Mouse (Mus musculus) cerebellum, postnatal 14 days (tissue): ENCODE measurements around the gene Wdr90.
"Not testable (repeated sequence)": the region's sequence is repeated elsewhere in the genome, so short reads cannot be mapped to it uniquely, and the experiment has no call there.

Experiments
- DNase-seq, 2 experiments: peaks; one replicate each; pipeline ENCODE4 v3.0.0; 2021; ENCODE audit warnings: mixed read lengths in 2 of 2

Gene Wdr90

GRCm38 (mm10) chr17:25829558-25830017 lies 31.7 kb downstream of the Wdr90 start:
- DNase-seq = no peak

GRCm38 (mm10) chr17:25828712-25829557 lies 32.4 kb downstream of the Wdr90 start, which contains the start of gene Jmjd8:
Jmjd8 (plus strand) TSS chr17:25828867.
- DNase-seq = peak; percentile 83 to 87

- DNase-seq = no peak
These were observed 33.1 kb downstream of the Wdr90 start for GRCm38 (mm10) chr17:25828223-25828594.

GRCm38 (mm10) chr17:25827546-25828222 lies 33.6 kb downstream of the Wdr90 start:
- DNase-seq = no peak

- DNase-seq = no peak
These were observed 34.3 kb downstream of the Wdr90 start for GRCm38 (mm10) chr17:25827011-25827410.

- DNase-seq = peak in 1 of 2 experiments; percentile 10
These were observed 35.2 kb downstream of the Wdr90 start for GRCm38 (mm10) chr17:25825984-25826570.

GRCm38 (mm10) chr17:25825311-25825710 lies 36.0 kb downstream of the Wdr90 start:
- DNase-seq = no peak

- no peak for DNase-seq
These were observed 36.7 kb downstream of the Wdr90 start for GRCm38 (mm10) chr17:25824362-25825142.

GRCm38 (mm10) chr17:25823452-25823851 lies 37.8 kb downstream of the Wdr90 start, which contains the start of gene Wdr24:
Wdr24 (plus strand) TSS chr17:25823627.
- peak; percentile 85 to 89 for DNase-seq

GRCm38 (mm10) chr17:25818851-25819780 lies 42.2 kb downstream of the Wdr90 start:
- no peak for DNase-seq

- no peak for DNase-seq
These were observed 43.6 kb downstream of the Wdr90 start for GRCm38 (mm10) chr17:25817662-25818061.

GRCm38 (mm10) chr17:25813471-25813870 lies 47.8 kb downstream of the Wdr90 start:
- peak; percentile 67 to 78 for DNase-seq

- no peak for DNase-seq
These were observed 50.4 kb downstream of the Wdr90 start for GRCm38 (mm10) chr17:25810890-25811289.

GRCm38 (mm10) chr17:25809606-25810340 lies 51.5 kb downstream of the Wdr90 start:
- peak; percentile 78 to 80 for DNase-seq

- peak; percentile 96 to 97 for DNase-seq
These were observed 52.3 kb downstream of the Wdr90 start, which contains the start of gene Fbxl16 for GRCm38 (mm10) chr17:25808789-25809605. Fbxl16 (plus strand) TSS chr17:25809085.

GRCm38 (mm10) chr17:25808028-25808427 lies 53.3 kb downstream of the Wdr90 start:
- no peak for DNase-seq

GRCm38 (mm10) chr17:25807452-25807851 lies 53.8 kb downstream of the Wdr90 start:
- DNase-seq = not testable (repeated sequence)

GRCm38 (mm10) chr17:25806507-25806906 lies 54.8 kb downstream of the Wdr90 start:
- DNase-seq = no peak

- peak; percentile 59 to 77 for DNase-seq
These were observed 58.3 kb downstream of the Wdr90 start for GRCm38 (mm10) chr17:25802825-25803517.
